Mouse (Mus musculus): Measurements from ENCODE around the gene Bbs9.

Gene Bbs9

DNA sequence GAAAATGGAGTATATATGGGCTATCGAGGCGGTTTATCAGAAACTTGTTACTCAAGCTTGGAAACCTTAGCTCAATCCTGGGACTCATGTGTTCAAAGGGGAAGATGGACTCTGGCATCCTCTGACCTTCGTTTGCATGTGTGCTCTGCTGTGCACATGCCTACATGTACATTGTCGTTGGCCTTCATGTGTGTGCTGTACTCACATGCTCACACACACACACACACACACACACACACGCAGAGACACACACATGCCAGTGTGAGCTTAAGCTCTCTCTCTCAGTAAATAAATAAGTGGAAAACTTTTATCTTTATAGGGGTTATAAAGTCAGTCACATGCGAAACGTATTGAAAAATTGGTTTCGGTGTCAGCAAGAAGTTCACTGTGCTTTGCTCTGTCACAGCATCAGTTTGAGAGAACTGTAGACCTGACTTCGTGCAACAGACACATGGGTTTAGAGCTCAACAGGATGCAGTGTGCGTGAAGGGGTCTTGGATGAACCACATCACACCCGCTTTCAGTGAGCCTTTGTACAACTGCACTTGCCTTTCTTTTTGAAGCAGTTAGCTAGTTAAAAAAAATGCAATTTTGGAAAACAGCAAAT is 62.4 kb downstream of the Bbs9 start:
- DNase-seq, result no peak

- no peak for DNase-seq
These were observed 64.0 kb downstream of the Bbs9 start for GRCm38 (mm10) chr9:22539546-22539945.

DNA sequence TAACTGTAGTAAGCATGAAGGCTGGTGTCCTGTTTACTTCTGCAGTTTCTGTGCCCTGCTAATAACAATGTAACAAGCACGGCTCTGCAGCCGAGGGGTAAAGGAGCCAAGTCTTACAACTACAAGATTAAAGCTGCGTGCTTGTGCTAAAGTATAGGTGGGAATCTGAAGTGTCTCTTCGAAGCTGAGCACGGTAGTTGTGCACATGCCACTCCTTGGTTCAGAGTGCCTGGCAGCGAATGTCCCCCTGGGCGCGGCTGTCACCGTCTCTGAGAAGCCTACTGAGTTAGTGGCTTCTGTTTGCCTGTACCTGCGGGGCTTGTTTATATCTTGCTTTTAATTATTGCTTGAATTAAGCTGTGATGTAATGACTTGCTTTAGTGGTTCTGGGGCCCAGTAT is 65.6 kb downstream of the Bbs9 start:
- no peak for DNase-seq

DNA sequence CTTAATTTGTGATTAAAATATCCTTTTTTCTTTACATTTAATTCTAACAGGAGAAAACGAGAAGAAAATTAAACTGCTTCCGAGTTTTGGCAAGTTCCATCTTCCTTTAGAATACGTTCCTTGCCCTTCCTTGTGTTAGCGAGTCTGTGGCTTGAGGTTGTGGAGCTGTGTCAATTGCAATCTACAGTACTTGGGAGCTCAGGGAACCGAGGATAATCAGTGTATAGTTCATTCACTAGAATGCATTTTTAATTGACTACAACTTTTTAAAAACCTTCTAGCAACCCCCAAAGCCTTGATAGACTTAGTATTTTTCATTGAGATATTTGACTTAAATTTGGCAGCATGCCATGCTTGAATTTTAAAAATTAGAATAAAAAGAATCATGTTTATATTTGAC is 68.0 kb downstream of the Bbs9 start:
- DNase-seq, result no peak

- no peak for DNase-seq
These were observed 69.1 kb downstream of the Bbs9 start for GRCm38 (mm10) chr9:22544349-22545341.

- DNase-seq, result no peak
These were observed 75.8 kb downstream of the Bbs9 start for GRCm38 (mm10) chr9:22551273-22551672.

GRCm38 (mm10) chr9:22556076-22556475 is 80.6 kb downstream of the Bbs9 start:
- no peak for DNase-seq

DNA sequence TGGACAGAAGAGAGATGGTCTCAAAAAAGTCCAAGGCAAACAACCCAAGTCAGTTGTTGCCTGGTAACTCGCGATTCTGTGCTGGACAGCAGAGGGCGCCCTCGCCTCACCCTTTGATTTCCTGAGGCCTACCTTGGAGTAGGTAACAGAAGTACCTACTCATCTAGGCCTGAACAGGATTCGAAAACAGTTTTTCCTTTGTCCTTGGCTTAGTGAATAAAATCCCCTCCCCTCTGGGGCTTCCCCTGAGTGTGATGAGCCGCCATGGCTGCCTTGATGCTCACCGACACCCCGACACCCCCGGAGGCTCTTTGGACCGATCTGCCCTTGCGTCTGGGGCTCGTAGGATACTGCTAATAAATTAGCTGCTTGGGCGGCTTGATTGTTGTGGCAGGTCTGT is 82.0 kb downstream of the Bbs9 start:
- peak; percentile 33 for DNase-seq

DNA sequence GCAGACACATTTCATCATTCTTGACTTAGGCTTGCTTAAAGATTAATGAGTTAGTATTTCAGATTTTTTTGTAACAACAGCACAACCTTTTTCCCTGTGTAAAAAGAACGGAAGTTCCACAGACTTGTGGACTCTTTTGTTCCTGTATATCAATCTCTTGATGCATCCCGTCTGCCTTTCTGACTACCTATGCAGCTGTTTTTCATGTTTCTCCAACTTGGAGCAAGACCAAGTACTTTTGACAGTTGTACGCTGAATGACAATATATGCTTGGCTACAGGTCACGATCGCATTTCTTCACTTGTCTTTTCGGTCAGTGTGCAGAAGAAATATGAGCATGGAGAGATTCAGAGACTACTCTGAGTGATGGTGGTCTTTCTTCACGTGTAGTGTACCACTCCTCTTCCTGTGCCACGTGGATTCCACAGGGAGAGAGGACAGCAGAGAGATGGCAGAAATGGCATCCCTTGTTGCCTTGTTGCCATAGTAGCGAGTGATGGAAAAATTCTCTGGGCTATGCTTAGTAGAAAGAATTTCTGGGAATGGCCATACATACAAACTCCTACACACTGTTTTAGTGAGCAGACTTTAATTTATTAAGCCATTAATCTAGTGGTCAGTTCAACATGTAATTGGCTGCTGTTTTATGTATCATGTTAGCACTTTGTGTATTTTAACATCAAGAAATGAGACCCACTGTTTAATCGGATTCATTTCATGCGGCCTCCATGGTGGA is 88.3 kb downstream of the Bbs9 start:
- no peak for DNase-seq

GRCm38 (mm10) chr9:22567726-22568125 is 92.2 kb downstream of the Bbs9 start:
- no peak for DNase-seq

DNA sequence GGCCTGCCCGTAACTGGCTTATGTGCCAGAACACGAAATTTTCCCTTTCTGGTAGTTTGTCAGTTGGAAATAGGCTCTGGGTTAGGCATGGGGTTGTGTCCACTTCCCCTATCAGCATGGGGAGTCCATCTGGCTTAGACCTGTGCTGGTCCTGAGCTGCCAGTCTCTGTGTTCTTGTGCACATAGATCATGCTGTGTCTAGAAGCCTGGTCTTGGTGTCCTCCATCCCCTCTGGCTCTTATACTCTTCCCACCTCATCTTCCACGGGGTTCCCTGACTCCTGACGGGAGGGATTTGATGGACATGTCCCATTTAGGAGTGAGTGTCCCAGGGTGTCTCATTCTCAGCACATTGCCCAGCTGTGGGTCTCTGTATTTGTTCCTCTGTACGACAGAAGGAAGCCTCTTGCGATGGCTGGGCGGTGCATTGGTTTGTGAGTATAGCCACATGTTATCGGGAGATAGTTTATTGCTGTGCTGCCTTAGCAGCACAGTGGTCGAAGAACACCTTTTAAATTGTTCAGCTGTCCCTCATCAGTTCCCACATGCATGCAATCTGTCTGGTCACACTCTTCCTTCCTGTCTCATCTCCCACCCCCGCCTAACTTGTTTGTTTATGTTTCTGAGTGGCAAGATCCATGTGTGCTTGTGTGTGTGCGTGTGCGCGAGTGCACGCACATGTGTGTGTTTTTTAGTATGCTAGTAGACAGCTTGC is 101.1 kb downstream of the Bbs9 start:
- DNase-seq, result no peak

GRCm38 (mm10) chr9:22578266-22578665 is 102.8 kb downstream of the Bbs9 start:
- DNase-seq, result no peak

DNA sequence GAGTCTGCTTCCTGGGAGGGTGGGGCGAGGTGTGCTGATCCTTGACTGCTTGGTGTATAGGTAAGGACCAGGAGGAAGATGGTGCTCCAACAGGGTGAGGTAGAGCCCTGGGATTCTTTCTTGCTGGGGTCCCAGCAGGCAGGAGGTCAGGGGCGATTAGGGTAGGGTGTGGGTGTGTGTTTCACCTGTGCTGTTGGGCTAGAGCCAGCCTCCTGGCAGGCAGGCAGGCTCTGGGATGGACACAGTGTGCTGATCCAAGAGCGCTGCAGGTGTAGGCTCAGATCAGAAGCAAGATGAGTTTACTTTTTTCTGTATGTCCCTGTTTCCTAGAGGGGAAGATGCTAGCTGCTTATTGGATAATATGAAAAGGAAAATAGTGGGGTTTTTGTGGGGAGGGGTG is 108.7 kb downstream of the Bbs9 start:
- no peak for DNase-seq

DNA sequence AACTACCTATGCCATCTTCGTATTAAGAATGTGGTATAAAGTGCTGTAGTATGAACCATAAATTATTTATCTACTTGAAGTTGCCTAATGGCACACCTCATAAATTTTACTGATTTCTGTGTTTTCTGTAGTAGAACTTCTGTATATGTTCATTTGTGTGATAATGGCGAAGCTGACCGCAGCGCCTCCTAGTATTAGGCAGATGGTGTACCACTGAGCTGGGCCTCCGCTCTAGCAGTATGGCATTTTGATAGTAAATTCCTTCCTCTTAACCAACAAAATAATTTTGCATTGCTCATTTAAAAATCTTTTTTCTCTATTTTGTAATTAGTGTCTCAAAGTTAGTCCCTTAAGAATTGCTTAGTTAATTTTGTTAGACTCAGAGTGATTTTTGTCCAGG is 117.5 kb downstream of the Bbs9 start:
- no peak for DNase-seq

GRCm38 (mm10) chr9:22596650-22597049 is 121.1 kb downstream of the Bbs9 start:
- DNase-seq, result peak; percentile 31

DNA sequence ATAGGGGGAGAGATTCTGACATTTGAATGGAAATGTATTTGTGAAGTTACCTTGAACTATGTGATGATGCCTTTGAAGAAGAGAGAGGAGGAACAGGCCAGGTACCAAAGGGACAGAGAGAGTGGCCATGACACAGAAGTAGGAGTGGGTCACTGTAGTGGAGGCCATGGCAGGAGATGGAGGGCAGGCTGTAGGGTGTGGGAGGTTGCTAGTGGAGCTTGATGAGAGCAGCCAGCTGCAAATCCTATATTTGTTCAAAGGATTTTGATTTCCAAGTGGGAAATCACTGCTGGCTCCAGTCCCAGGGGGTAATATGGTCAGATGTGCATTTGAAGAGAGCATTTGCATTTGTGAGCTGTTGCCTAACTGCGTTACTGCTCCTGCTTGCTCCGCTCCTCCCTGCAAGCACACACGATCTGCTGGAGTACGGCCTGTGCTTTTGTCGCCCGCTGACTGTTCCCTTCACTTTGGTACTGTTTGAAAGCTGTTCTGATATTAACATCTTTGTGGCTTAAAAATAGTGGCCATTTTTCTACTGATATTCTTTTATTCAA is 137.8 kb downstream of the Bbs9 start:
- peak; percentile 27 for DNase-seq

DNA sequence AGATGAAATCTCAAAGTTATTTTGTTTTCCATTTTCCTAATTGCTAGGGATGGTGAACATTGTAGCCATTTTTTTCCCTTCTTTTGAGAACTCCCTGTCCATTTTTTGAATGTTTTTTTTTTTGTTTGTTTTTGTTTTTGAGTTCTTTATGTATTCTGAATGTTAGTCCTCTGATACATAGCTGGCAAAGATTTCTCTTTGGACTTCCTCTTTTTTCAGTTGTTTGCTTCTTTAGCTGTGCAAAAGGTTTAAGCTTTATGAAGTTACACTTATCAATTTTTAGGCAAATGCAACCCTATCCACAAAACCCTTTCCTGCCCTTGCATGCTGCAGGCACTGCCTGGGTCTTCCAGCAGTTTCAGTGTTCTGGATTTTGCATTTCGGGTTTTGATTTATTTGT is 143.7 kb downstream of the Bbs9 start:
- no peak for DNase-seq

DNA sequence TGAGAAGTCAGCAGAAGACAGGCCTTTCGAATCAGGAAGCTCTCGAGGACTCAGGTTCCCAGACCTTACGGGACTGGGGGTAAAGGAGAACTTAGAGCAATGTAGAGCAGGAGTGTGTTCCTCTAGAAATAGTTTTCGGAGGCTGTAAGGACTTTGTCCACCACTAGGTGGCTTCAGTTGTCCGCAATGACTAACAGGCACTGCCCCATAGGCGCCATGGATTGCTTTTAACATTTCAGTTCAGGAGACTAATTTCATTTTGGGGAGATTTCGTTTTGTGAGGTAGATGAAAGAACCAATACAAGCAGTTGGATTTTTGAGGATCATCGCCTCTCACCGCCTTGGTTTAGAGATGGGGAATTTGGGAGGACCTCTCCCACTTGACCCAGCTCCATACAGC is 149.5 kb downstream of the Bbs9 start:
- DNase-seq, result peak; percentile 27

- DNase-seq, result no peak
These were observed 150.5 kb downstream of the Bbs9 start for GRCm38 (mm10) chr9:22626014-22626413.

DNA sequence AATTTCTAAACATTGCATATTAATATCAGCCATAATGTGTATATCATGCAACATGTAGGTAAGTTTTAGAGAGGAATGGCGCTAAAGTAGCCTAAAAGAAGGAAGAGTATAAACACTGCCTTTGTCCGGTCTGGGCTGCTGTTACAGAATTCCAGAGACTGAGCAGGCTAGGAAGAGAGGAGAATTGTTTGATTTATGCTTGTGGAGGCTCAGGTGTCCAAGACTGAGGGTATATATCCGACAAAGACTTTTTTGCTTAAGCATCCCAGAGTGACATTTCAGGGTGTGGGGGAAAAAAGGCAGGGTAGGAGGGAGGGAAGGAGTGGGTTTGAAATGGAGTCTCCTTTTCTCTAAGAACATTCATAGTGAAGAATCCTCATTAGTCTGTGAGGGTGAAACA is 152.4 kb downstream of the Bbs9 start:
- DNase-seq, result no peak

DNA sequence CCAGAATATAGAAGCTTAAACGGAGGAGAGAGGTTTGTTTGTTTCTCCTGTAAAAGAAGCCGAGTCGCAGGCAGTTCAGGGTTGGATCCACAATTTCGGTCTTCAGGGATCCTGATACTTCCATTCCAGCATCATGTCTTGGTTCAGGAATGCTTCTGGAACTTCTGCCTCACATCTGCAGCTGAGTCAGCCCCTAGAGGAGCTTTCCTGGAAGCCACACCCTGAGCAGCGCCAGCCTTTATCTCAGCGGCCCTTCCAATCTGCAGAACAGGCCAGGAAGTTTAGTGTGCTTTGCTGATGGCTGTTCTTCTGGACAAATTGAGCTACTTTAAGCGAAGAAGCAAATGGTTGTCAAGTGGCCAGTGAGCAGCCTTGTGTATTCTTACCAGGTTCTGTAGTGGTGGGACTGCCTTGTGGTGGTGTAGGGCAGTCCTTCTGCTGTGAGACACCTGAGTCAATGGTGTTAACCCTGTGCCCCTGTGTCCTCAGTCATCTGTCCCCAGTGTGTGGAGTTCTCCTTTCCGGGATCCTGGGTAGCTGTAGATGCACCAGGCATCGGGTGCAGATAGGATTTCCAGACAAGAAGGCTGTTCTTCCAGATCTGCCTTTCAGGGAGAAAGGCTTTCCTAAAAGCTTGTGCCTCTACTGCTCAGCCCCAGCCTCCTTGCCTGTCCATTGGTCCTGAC is 157.4 kb downstream of the Bbs9 start:
- no peak for DNase-seq

DNA sequence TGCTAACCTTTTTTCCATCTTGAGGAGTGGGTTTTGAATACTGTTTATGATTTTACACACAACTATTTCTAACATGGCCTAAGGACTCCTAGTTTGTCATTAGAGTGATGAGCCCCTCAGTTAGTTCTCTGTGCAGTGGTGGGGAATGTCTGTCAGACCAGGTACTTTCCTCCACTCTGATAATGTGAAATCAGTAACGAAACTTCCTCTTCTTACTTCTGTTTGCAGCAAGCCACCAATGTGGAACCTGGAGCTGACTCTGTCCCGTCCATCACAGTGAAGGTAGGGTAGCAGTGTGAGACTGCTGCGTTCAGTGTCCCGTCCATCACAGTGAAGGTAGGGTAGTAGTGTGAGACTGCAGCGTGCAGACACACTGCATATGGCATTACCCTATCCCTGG is 163.0 kb downstream of the Bbs9 start:
- no peak for DNase-seq

All from layer of hippocampus, adult 9-11 months (tissue).